Mouse (Mus musculus): ENCODE results near the gene Bscl2. TPM values are rescaled to one million over a fixed set of nuclear protein-coding genes. Genes with fewer than 3 reads are reported as not detected.

Gene Bscl2
- total RNA-seq, 2 experiments from 2014 or later: 22.0 to 25.2 TPM

GRCm38 (mm10) chr19:8897865-8898495 lies 60.7 kb downstream of the Bscl2 start, which contains the start of gene Ganab:
TSS of gene Ganab (plus strand) at chr19:8898071.
- intact Hi-C loops (cut with DNase I): loop anchor here (2.0 kb wide), 1 partner anchor 23 kb away; the partner anchor contains the start of gene B3gat3
- DNase-seq: peak; percentile 92 to 93

Small RNA genes within 50 kb of the gene (microRNA-seq; reads per million reads assigned to microRNA genes)
- 0 to 0.72 reads per million in 2 experiments for gene Mir5136 (ENCODE audit: borderline number of aligned reads in 2 of 2)

Other genes starting within 250 kb of the Bscl2 start
- gene Slc22a8, start 246.2 kb upstream of the Bscl2 start, total RNA-seq (2021): not detected
- gene Slc22a6, start 219.4 kb upstream of the Bscl2 start, total RNA-seq (2021): not detected
- gene Chrm1, start 173.7 kb upstream of the Bscl2 start, total RNA-seq (2021): not detected
- 10 to 100 TPM; 37.7 to 43.0 TPM for gene Slc3a2, start 114.1 kb upstream of the Bscl2 start, total RNA-seq (2021)
- gene Wdr74, start 101.6 kb upstream of the Bscl2 start, total RNA-seq (2021): 10 to 100 TPM; 22.0 to 22.4 TPM
- gene 1700092M07Rik, start 96.7 kb upstream of the Bscl2 start, total RNA-seq (2021): not detected
- gene Stx5a, start 96.1 kb upstream of the Bscl2 start, total RNA-seq (2021): 10 to 100 TPM; 28.1 to 29.8 TPM
- gene Nxf1, start 80.4 kb upstream of the Bscl2 start, total RNA-seq (2021): 10 to 100 TPM; 36.7 to 37.6 TPM
- 100 to 1,000 TPM; 114 to 117 TPM for gene Tmem223, start 66.5 kb upstream of the Bscl2 start, total RNA-seq (2021)
- gene Tmem179b, start 63.0 kb upstream of the Bscl2 start, total RNA-seq (2021): 10 to 100 TPM; 16.5 to 18.0 TPM
- 1 to 10 TPM; 5.6 to 7.9 TPM for gene Taf6l, start 51.0 kb upstream of the Bscl2 start, total RNA-seq (2021)
- 10 to 100 TPM; 52.3 to 59.2 TPM for gene Polr2g, start 38.9 kb upstream of the Bscl2 start, total RNA-seq (2021)
- gene Zbtb3, start 34.9 kb upstream of the Bscl2 start, total RNA-seq (2021): 1 to 10 TPM; 1.3 to 1.7 TPM
- gene Ttc9c, start 18.1 kb upstream of the Bscl2 start, total RNA-seq (2021): 10 to 100 TPM; 11.6 to 14.7 TPM
- gene Hnrnpul2, start 17.5 kb upstream of the Bscl2 start, total RNA-seq (2021): 10 to 100 TPM; 44.6 to 49.8 TPM
- gene AC129217.1, start 7.7 kb upstream of the Bscl2 start, total RNA-seq (2021): not detected
- gene Gng3, start 1.7 kb downstream of the Bscl2 start, total RNA-seq (2021): not detected
- 1 to 10 TPM; 4.0 to 4.9 TPM for gene Lrrn4cl, start 13.3 kb downstream of the Bscl2 start, total RNA-seq (2021)
- gene Ubxn1, start 34.0 kb downstream of the Bscl2 start, total RNA-seq (2021): 100 to 1,000 TPM; 122 to 130 TPM
- 10 to 100 TPM; 58.7 to 59.0 TPM for gene Uqcc3, start 43.5 kb downstream of the Bscl2 start, total RNA-seq (2021)
- 1 to 10 TPM; 1.7 to 3.4 TPM for gene Lbhd1, start 46.3 kb downstream of the Bscl2 start, total RNA-seq (2021)
- not detected for gene Gm49403, start 46.5 kb downstream of the Bscl2 start, total RNA-seq (2021)
- gene 1810009A15Rik, start 51.4 kb downstream of the Bscl2 start, total RNA-seq (2021): 10 to 100 TPM; 18.7 to 20.4 TPM
- gene Gm49416, start 51.5 kb downstream of the Bscl2 start, total RNA-seq (2021): not detected
- 10 to 100 TPM; 11.5 to 13.6 TPM for gene Ints5, start 55.5 kb downstream of the Bscl2 start, total RNA-seq (2021)
- 10 to 100 TPM; 48.5 to 52.2 TPM for gene Ganab, start 60.6 kb downstream of the Bscl2 start, total RNA-seq (2021)
- gene B3gat3, start 82.9 kb downstream of the Bscl2 start, total RNA-seq (2021): 10 to 100 TPM; 34.5 to 37.6 TPM
- 10 to 100 TPM; 19.8 to 30.2 TPM for gene Rom1, start 91.9 kb downstream of the Bscl2 start, total RNA-seq (2021)
- gene Eml3, start 92.1 kb downstream of the Bscl2 start, total RNA-seq (2021): 10 to 100 TPM in 1 of 2 experiments, 1 to 10 TPM in 1; 9.5 to 11.0 TPM
- gene Mta2, start 104.4 kb downstream of the Bscl2 start, total RNA-seq (2021): 10 to 100 TPM; 33.2 to 38.5 TPM
- 1 to 10 TPM; 8.1 to 8.9 TPM for gene Tut1, start 116.4 kb downstream of the Bscl2 start, total RNA-seq (2021)
- gene Eef1g, start 129.6 kb downstream of the Bscl2 start, total RNA-seq (2021): 100 to 1,000 TPM; 246 to 250 TPM
- gene Ahnak, start 151.8 kb downstream of the Bscl2 start, total RNA-seq (2021): 100 to 1,000 TPM; 362 to 377 TPM